Mouse (Mus musculus) CD4-positive helper T cell, adult 2 months (primary cell): ENCODE data around the gene Nr4a2.

Experiments
- DNase-seq: peaks from one replicate; pipeline ENCODE4 v3.0.0-alpha.2; 2012; ENCODE audit warnings: low read depth, missing footprints, low spot score

Gene Nr4a2

GRCm38 (mm10) chr2:57123991-57124840 lies at the start of gene Nr4a2:
Nr4a2 (minus strand) TSS chr2:57124003.
- DNase-seq = peak; percentile 64

DNA sequence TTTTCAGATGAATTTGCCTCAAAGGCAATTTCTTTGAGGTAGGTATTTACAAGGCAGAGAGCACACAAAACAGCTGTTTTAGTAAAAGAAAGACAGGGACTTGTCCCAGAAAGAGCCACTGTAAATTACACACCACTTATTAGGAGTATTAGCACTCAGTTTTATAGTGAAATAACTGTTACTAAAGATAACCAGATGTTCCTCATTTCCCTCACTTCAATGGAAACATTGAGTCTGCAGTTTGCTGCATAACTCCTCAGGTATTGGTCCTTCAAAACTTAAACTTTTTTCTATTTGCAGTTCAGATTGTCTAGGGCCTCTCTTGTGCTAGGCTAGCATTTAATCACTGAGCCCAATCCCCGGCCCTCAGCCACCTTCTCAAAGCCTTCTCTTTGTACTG lies 41.6 kb upstream of the Nr4a2 start:
- no peak for DNase-seq

DNA sequence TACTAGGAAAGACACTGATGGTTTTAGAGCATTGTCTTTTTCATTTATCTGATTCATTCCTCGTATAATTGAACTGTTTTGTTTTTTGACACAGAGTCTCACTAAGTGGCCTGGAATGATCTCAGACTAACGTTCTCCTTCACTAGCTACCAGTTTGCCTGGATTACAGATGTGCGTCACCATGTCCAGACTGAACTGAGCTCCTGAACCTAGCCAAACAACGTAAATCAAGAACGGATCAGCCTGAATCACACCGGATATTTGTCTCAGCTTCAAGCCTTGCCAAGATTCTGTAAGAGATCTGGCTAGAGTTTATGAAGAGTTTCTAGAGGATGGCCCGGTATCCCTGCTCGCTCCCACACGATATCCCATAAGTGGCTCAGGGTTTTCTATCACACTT lies 33.0 kb upstream of the Nr4a2 start:
- no peak for DNase-seq

DNA sequence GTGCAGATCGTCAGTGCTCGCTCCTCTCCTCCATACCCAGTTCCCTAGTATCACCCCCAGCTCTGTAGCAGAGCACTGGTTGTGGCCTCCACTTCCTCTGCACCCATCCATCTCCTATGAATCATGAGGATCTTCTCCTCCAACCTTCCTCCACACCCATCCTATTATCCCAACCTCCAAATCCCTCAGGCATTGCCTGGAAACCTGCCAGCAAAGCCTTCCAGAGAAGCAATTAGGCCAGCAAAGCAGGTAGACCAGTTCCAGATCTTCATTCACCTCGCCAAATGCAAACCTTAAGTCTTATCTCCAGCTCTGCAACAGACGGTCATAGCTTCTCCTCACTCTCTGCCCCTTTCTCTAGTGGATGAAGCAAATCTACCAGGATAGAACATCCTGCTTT lies 26.0 kb upstream of the Nr4a2 start:
- DNase-seq = no peak

- DNase-seq = no peak
Observed at GRCm38 (mm10) chr2:57148231-57148630, 24.4 kb upstream of the Nr4a2 start.

GRCm38 (mm10) chr2:57145646-57146421 lies 22.0 kb upstream of the Nr4a2 start:
- no peak for DNase-seq

DNA sequence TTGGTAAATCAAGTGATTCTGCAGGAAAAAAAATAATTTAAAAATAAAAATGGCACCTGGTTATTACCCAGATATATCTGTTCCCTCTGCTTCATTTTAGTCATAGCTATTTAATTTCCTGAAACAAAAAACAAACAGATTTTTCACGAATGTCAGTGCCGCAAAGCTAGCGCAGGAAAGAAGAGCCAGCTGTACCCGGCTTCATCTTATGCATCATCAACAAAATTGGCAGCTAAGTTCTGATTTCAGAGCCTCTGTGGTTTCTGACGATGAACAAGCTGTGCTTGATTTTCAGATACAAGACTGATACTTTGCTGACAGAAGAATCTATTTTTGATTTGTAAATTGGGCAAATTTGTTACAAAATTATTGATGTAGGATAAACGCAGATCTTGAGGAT lies 14.8 kb upstream of the Nr4a2 start:
- no peak for DNase-seq

- no peak for DNase-seq
Observed at GRCm38 (mm10) chr2:57127461-57127860, 3.7 kb upstream of the Nr4a2 start.

DNA sequence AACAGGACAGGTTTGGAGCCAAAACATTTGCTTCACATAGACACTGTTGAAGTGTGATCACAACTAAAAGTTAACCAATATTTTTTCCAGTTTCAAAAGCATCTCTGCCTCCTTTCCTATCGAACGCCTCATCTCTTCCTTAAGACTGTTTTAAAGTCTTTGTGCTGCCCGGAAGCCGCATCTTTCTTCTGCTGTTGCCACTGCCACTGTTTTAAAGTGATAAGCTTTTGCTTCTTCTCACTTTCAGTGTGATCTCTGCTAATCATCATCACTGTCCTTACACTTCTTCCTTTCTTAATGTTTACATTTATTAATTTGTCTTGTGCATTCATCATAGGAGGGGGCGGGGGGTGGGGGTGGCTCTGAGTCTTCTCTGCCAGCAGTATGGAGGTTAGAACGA lies 2.1 kb upstream of the Nr4a2 start:
- DNase-seq = no peak

DNA sequence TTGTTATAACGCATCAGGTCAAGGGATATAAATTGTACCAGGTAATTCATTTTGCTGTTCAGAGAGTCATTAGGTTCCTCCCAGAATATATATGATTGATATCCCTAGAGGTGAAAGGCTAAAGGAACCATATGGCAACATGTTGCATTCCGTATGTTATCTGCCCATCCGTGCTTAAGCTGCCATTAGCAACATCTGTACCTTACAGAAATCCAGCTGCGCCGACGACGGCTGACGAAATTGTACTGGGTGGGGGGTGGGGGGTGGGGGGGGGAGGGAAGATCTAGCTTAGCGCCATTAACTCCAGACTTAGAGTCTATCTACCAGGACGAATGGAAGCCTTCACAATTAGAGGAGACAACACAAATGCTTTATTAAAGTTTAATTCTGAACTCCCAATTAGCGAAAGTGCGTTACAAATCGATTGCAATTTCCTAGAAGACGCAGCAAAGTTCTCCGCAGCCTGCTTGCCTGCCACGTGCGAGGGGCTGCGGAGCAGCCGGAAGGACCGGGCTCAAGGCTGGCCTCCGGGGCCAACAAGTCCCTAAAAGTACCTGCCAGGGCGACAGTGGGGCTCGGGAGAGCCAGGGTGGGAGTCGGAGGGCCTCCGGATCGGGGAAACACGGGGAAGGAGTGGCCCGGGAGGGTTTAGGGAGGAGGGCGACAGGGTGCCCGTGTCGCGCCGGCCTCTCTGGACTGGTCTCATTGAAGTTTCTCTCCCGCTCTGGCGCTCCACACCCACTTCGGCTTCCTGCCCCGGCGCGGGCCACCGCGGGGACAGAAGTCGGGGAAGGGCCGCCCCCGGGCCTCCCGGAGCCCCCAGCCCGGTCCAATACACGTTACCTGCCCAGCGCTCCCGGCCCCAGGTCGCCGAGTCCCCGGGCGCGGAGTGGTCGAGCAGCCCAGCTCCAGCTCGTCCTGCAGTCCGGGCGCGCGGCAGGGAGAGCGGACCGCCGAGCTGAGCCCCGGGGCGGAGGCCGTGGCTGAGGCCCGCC lies 520 bp downstream of the Nr4a2 start:
- peak; percentile 54 for DNase-seq

- DNase-seq = no peak
Observed at GRCm38 (mm10) chr2:57121110-57121509, 2.7 kb downstream of the Nr4a2 start.

GRCm38 (mm10) chr2:57117201-57117951 lies 6.4 kb downstream of the Nr4a2 start:
- peak; percentile 82 for DNase-seq

DNA sequence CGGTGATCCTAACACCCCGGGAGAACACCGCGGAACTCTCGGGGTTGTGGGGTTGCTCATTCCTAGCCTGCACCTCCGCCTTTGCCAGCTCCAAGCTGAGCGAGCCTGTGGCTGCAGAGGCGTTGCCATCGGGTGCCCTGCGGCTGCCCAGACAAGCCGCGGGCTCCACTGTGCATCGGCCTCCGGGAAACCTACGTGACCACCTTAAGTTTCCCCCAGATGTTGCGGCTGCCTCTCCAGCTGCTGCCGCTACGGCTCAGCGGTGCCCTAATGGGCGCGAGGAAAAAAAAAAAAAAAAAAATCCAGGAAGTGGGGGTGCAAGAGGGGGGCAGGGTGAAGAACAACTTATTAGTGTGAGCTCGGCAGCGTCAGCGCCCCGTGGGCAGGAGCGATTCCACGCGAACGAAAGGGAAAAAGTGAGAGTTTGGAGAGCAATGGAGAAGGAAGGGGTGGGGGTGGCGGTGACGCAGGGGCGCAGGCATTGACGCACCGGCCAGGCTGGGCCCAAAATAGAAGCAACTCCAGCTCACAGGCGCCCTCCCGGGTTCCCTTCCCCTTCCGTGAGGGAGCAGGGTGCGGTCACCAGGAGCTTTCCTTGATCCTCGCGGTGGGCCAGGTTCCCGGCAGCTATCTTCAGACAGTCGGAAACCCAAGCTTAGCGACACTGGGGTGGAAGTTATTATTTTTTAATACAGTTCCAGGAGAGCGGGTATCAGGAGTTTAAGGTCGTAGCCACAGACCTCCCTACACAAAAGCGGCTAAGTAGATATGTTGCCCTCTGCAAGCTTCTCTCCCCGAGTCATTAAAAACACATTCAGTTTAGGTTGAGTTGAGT lies 7.2 kb downstream of the Nr4a2 start:
- DNase-seq = peak; percentile 86

DNA sequence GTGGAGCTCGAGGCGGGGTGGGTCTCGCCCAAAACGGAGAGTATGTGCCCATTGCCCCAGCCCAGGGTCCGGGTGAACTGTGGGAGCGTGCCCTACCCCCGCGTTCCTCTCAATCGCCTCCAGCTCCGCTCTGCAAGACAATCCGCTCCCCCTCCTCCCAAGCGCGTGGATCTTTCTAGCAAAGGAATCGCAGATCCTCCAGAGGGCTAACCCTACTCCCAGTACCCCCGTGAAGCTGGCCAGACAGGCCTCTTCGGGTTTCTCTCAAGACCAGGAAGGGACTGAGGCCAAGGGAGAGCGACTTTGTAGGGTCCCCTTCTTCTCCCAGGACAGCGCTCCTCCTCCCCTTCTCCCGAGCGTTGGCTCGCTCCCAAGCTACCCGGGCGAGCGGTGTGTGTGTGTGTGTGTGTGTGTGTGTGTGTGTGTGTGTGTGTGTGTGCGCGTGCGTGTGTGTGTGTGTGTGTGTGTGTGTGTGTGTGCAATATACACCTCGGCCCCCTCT lies 7.9 kb downstream of the Nr4a2 start:
- DNase-seq = peak; percentile 44

DNA sequence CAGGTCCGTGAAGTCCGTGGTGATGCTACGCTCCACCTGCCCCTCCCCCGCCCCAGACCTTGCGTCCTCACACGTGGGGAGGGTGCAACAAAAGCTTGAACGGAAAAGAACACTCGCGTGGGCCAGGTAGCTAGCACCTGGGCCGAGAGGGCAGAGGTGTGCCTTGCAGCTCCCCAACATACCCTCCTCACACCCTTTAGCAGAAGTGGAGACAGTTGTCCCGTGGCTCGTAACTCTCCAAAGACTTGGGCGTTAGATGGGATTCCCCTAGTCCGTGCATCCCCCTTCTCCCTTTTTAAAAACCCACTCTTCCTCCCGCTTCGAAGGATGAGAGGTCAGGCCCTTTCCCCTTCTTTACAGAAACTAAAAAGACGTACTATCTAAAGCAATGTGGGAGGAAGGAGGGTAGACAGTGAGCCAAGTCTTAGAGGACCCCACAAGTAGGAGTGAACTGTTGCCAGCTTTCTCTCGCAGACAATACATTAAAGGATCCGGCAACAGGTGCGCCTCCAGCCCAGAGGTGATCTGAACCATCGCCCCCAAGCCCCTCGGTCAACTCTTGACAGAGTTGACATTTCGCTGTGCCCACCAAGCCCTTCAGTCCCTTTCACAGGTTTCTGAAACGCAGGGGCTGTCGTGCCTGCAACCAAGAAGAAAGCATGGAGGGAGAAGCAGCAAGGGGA lies 8.5 kb downstream of the Nr4a2 start:
- no peak for DNase-seq

DNA sequence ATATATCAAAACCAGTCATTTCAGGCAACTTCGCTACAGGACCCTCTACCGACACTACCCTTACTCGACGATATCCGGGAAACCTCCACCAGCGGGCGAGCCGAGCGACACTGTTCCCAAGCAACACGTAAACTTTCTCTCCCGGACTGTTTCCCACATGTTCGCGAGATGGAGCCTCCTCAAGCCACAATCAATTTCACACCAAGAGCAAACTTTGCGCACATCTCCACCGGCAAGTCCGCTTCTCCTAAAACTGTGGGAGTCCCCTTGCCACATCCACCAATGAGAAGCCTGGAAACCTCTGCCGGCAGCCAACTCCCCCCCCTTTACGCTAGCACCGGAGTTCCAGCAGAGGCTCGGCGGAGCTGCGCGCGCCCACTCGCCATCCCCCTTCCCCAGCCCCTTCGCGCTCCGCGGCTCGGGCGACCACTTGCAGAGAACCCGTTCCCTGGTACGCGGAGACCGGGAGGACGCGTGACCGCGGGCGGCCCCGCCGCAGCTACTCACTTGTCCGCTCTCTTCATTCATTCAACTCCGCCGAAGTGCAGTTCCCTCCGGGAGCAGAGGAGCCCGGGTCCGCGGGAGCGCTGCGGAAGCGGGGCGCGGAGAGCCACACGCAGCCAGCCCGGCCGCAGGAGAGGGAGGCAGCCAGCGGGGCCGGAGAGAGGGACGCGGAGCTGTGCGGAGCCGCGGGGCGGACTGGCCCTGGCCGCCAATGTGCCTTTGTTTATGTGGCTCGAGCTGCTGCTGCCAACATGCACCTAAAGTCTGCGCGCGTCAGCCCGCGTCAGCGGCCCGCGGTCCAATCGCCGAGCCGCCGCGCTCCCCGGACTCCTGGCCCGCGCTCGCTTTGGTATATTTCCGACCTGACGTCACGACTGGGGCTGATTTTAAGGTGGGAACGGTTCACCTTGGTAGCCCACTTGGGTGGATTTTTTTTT lies 9.3 kb downstream of the Nr4a2 start:
- DNase-seq = peak; percentile 86

DNA sequence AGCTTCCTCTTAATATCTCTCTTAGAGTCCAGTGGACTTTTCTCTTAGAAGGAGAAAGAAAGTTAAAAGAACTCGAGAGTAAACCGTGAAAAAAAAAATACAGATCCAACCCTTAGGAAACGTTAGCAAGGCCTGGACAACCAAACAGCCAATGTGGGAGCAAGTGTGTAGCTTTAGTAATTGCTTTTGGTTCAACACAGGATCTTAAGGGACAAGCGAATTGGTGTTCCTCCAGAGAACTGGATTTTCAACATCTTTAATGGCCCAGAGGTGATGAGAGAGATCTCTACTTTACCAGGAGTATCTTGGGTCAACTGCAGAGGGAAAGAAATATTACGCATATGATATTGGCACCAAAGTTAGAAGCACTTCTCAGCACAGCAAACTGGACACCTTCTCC lies 10.4 kb downstream of the Nr4a2 start:
- DNase-seq = no peak

GRCm38 (mm10) chr2:57112949-57113348 lies 10.9 kb downstream of the Nr4a2 start:
- no peak for DNase-seq
